Mouse (Mus musculus): Measurements from ENCODE around the gene Srgap3. TPM values are rescaled to one million over a fixed set of nuclear protein-coding genes. Genes with fewer than 3 reads are reported as not detected.
A peak's percentile ranks its signal among the peaks of the same experiment; 100 is the strongest.
"Not testable (repeated sequence)": the region's sequence is repeated elsewhere in the genome, so short reads cannot be mapped to it uniquely, and the experiment has no call there.

Srgap3 gene
- total RNA-seq, 1 experiment from 2014 or later: 0.12 TPM

- ATAC-seq (ENCODE audit: extremely low read depth, insufficient number of reproducible peaks, low FRiP score, poor library complexity, severe bottlenecking): no peak
Measured at GRCm38 (mm10) chr6:112871241-112871780, 75.8 kb downstream of the Srgap3 start.

- no peak for ATAC-seq (ENCODE audit: extremely low read depth, insufficient number of reproducible peaks, low FRiP score, poor library complexity, severe bottlenecking)
Measured at GRCm38 (mm10) chr6:112868197-112868957, 78.7 kb downstream of the Srgap3 start.

DNA sequence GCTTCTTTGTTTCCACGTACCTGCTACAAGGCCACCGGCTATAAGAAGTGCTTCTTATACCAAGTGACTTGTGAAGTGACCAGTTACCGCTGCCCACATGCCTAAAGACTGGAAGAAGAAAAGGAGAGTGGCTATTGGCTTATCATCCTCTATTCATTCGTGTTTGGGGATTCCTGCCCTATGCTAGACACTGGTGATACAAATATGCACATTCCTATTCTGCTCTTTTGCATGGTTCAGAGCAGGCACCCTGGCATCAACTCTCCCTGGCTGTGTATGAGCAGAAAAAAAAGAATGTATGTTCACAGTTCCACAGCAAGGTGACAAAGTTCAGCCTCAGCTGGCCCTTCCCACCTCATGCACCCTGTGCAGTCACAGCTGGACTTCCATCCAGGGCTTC is 81.0 kb downstream of the Srgap3 start:
- no peak for ATAC-seq (ENCODE audit: extremely low read depth, insufficient number of reproducible peaks, low FRiP score, poor library complexity, severe bottlenecking)

- no peak for ATAC-seq (ENCODE audit: extremely low read depth, insufficient number of reproducible peaks, low FRiP score, poor library complexity, severe bottlenecking)
Measured at GRCm38 (mm10) chr6:112865021-112865531, 82.0 kb downstream of the Srgap3 start.

GRCm38 (mm10) chr6:112862465-112862864 is 84.6 kb downstream of the Srgap3 start:
- ATAC-seq (ENCODE audit: extremely low read depth, insufficient number of reproducible peaks, low FRiP score, poor library complexity, severe bottlenecking): no peak

DNA sequence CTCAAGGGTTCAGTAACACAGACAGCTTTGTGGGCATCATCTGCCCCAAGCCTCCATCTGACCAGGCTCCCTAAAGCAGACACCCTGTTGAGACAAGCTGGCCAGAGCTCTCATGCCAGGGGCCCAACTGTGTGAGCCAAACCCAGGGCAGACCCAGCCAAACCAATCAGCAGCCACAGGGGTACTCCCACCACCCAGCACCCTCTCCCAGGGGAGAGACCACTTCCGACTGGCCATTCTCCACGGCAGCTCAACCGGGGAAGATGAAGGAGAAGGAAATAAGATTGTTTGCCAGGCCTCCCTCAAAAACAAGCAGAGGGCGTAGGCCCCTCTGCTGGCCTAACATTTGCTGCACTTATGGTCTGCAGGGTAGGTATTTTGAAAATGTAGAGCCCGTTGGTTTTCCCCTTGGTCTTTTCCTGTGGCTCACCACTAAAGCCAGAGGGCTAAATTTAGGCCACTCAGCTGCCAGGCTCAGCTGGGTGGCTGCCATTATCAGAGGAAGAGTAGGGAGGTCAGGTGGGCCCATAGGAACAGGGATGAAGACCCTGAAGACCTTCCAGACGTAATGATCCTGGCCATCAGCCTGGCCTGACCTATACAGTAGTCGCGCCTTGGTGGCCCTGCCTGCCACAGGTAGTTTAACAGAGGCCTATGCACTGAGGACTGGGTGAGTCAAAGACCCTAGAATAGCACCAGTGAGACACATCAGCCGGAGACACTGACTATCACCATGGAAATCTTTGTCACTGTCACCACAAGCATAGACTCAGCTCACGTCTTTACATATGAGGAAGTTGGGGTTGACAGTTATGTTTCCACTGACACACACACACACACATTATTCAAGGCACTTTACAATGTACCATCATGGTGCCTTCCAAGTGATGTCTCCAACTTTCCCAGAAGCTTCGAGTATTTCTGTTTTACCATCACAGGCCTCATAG is 85.4 kb downstream of the Srgap3 start:
- peak; percentile 47; the same call in 1 of the 2 replicates for ATAC-seq (ENCODE audit: extremely low read depth, insufficient number of reproducible peaks, low FRiP score, poor library complexity, severe bottlenecking)

DNA sequence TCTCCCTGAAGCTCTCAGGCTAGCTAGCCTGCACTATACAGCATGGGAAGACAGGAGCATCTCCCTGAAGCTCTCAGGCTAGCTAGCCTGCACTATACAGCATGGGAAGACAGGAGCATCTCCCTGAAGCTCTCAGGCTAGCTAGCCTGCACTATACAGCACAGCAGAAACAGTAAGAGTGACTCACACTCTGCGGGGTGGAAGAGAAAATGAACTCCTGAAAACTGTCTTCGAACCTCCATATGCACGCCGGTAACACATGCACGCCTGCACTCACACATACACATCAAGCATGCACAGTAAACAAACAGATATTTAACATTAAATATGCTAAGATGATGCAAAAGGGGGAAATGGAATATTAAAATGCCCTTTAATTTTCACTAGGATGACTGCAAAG is 86.8 kb downstream of the Srgap3 start:
- not testable (repeated sequence) for ATAC-seq (ENCODE audit: extremely low read depth, insufficient number of reproducible peaks, low FRiP score, poor library complexity, severe bottlenecking)

- no peak for ATAC-seq (ENCODE audit: extremely low read depth, insufficient number of reproducible peaks, low FRiP score, poor library complexity, severe bottlenecking)
Measured at GRCm38 (mm10) chr6:112857057-112857456, 90.0 kb downstream of the Srgap3 start.

DNA sequence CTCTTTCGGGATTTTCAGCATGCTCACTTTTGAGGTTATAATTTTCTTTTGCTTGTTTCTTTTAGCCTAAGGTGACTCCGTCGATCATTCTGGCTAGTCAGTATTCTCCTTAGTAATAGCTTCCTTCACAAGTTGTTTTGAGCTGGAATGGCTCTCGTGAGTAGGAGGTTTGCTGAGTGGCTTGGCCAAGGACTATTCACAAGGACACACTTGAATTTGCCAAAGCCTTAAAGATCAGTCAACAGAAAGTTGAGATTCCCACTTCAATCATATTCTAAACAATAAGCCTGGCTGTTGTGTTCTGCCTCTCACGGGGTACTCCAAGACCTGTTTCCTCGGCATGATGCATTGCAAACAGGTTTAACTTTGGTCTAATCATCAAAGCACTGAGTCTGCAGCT is 91.9 kb downstream of the Srgap3 start:
- ATAC-seq (ENCODE audit: extremely low read depth, insufficient number of reproducible peaks, low FRiP score, poor library complexity, severe bottlenecking): no peak

GRCm38 (mm10) chr6:112852261-112853235 is 94.5 kb downstream of the Srgap3 start:
- ATAC-seq (ENCODE audit: extremely low read depth, insufficient number of reproducible peaks, low FRiP score, poor library complexity, severe bottlenecking): peak; percentile 47; the same call in 1 of the 2 replicates

- no peak for ATAC-seq (ENCODE audit: extremely low read depth, insufficient number of reproducible peaks, low FRiP score, poor library complexity, severe bottlenecking)
Measured at GRCm38 (mm10) chr6:112850745-112851144, 96.3 kb downstream of the Srgap3 start.

GRCm38 (mm10) chr6:112848629-112849180 is 98.4 kb downstream of the Srgap3 start:
- ATAC-seq (ENCODE audit: extremely low read depth, insufficient number of reproducible peaks, low FRiP score, poor library complexity, severe bottlenecking): no peak

- no peak for ATAC-seq (ENCODE audit: extremely low read depth, insufficient number of reproducible peaks, low FRiP score, poor library complexity, severe bottlenecking)
Measured at GRCm38 (mm10) chr6:112846863-112847262, 100.2 kb downstream of the Srgap3 start.

GRCm38 (mm10) chr6:112842426-112842825 is 104.6 kb downstream of the Srgap3 start:
- ATAC-seq (ENCODE audit: extremely low read depth, insufficient number of reproducible peaks, low FRiP score, poor library complexity, severe bottlenecking): no peak

DNA sequence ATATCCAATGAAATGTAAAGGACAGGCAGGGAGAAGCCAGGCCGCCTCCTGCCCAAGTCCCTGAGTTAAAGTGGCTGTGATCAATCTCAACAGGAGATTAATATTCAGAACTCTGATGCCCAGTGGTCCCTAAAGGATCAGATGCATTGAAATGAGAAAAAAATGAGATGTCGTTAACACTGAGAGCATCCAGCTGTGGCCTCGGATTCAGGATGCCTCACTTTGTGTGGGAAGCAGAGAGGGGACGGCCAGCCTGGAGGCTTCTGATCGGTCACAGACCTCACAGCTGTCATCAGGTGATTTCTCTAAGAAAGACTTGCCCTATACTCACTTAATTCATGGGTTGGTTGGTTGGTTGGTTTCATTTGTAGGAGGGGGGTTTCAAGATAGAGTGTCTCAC is 106.7 kb downstream of the Srgap3 start:
- no peak for ATAC-seq (ENCODE audit: extremely low read depth, insufficient number of reproducible peaks, low FRiP score, poor library complexity, severe bottlenecking)

DNA sequence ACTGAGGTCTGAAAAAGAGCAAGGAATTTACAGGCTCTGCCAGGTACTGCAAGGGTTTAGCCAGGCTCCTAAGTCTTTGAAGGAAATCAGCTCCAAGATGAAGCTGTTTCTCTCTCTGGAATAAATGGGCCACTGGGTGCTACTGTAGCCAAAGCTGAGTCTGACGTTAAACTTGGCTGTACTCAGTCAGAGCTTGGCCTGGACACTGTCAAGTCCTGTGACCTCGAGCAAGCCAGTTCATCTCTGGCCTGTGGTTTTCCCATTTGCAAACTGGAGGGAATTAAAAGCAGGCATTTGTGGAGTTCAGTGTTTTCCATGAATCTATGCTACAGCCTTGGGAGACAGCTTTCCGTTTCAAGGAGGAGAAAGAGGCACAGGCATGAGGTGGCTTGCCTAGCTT is 107.7 kb downstream of the Srgap3 start:
- ATAC-seq (ENCODE audit: extremely low read depth, insufficient number of reproducible peaks, low FRiP score, poor library complexity, severe bottlenecking): no peak

DNA sequence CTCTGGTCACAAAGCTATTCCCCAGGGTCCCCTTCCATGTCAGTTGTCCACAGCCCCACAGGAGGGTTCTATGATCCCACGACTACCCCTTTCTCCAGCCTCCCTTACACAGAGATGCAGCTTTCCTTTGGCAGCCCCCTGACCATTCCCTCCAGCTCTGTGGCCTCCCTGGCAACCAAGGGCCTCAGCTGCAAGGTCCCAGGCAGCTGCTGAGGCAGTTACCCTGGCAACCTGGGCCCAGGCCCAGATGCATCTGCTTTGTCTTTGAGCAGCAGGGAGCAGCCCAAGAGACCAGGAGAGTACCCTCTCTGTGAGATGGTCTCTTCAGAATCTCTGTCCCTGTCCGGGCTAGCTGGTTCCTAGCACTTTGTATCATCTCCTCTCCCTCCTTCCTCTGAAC is 108.2 kb downstream of the Srgap3 start:
- ATAC-seq (ENCODE audit: extremely low read depth, insufficient number of reproducible peaks, low FRiP score, poor library complexity, severe bottlenecking): no peak

- ATAC-seq (ENCODE audit: extremely low read depth, insufficient number of reproducible peaks, low FRiP score, poor library complexity, severe bottlenecking): no peak
Measured at GRCm38 (mm10) chr6:112836712-112837111, 110.4 kb downstream of the Srgap3 start.

All from neutrophil, adult 5-6 weeks (primary cell).